Mouse (Mus musculus): ENCODE results near the gene Riox1. TPM values are rescaled to one million over a fixed set of nuclear protein-coding genes. Genes with fewer than 3 reads are reported as not detected.

Riox1 gene
- polyA plus RNA-seq, 1 experiment from 2014 or later, result 14.3 TPM

GRCm38 (mm10) chr12:83950840-83951701 is 663 bp downstream of the Riox1 start:
- H3K9me3 ChIP-seq, result no peaks in the 10 kb centered on the region
- no peaks in the 10 kb centered on the region for H3K27me3 ChIP-seq (replicated peaks)
- peak overlapping the region; percentile 82 for H3K9ac ChIP-seq
- H3K27ac ChIP-seq, result peak overlapping the region; percentile 86
- peak overlapping the region; percentile 97 for H3K4me3 ChIP-seq (replicated peaks)
- H3K4me2 ChIP-seq, result peak overlapping the region; percentile 96
- H3K36me3 ChIP-seq, result no peaks in the 10 kb centered on the region
- WGBS, result under 1% methylated on average over 104 of the region's 116 CpGs
- ATAC-seq (ENCODE audit: insufficient read depth, low FRiP score, low read depth), result peak; percentile 36
- peaks cover 24% of the 10 kb centered on the region for H3K4me1 ChIP-seq

- peak overlapping the region; percentile 86; the same call in 1 of the 2 replicates for H3K27ac ChIP-seq
- no peaks in the 10 kb centered on the region for H3K27me3 ChIP-seq (replicated peaks)
- peak overlapping the region; percentile 96 for H3K4me2 ChIP-seq
- ATAC-seq (ENCODE audit: insufficient read depth, low FRiP score, low read depth), result no peak
- H3K9ac ChIP-seq, result peak overlapping the region; percentile 82; the same call in 1 of the 2 replicates
- no peaks in the 10 kb centered on the region for H3K36me3 ChIP-seq
- H3K4me3 ChIP-seq (replicated peaks), result peak overlapping the region; percentile 97
- WGBS, result 54% methylated on average over 32 of the region's 32 CpGs
- no peaks in the 10 kb centered on the region for H3K9me3 ChIP-seq
- peaks cover 24% of the 10 kb centered on the region for H3K4me1 ChIP-seq
Observed at GRCm38 (mm10) chr12:83951711-83952575, 1.5 kb downstream of the Riox1 start.

GRCm38 (mm10) chr12:83958278-83958677 is 7.9 kb downstream of the Riox1 start:
- Histone ChIP-seq H3K27me3 (replicated peaks) (no peaks in the 10 kb centered on the region), H3K4me2 (no peak overlapping the region)
- WGBS, result 90% methylated on average over 9 of the region's 9 CpGs

DNA sequence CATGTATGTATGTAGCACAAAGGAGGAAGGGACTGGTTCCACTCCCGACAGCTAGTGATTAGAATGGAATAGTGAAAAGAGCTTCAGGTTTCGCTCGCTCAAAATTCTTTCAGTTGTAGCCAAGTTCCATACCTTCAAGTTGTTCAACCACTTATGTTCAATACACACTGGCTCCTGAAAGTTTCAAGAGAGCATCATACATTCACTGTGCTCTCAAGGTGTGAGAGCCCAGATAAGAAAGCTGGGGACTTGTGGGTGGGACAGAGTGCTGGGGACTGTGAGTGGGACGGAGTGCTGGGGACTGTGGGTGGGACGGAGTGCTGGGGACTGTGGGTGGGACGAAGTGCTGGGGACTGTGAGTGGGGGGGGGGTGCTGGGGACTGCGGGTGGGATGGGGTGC is 14.8 kb downstream of the Riox1 start:
- Histone ChIP-seq H3K4me1 (no peaks in the 10 kb centered on the region), H3K9me3 (no peaks in the 10 kb centered on the region), H3K27me3 (replicated peaks) (no peaks in the 10 kb centered on the region), H3K9ac (no peak overlapping the region), H3K27ac (no peak overlapping the region), H3K4me2 (no peak overlapping the region), H3K36me3 (no peaks in the 10 kb centered on the region), H3K4me3 (replicated peaks) (no peak overlapping the region)
- 75% methylated on average over 6 of the region's 7 CpGs for WGBS
- ATAC-seq (ENCODE audit: insufficient read depth, low FRiP score, low read depth), result no peak

More at GRCm38 (mm10) chr12:83958278-83958677, 7.9 kb downstream of the Riox1 start:
- no peak for ATAC-seq (ENCODE audit: insufficient read depth, low FRiP score, low read depth)
- Histone ChIP-seq H3K9ac (no peak overlapping the region), H3K4me3 (replicated peaks) (no peak overlapping the region), H3K9me3 (no peaks in the 10 kb centered on the region), H3K36me3 (no peaks in the 10 kb centered on the region), H3K4me1 (0 out of 2 replicates have a peak, but pooled peaks cover 5% of the 10 kb centered on the region), H3K27ac (no peak overlapping the region)

DNA sequence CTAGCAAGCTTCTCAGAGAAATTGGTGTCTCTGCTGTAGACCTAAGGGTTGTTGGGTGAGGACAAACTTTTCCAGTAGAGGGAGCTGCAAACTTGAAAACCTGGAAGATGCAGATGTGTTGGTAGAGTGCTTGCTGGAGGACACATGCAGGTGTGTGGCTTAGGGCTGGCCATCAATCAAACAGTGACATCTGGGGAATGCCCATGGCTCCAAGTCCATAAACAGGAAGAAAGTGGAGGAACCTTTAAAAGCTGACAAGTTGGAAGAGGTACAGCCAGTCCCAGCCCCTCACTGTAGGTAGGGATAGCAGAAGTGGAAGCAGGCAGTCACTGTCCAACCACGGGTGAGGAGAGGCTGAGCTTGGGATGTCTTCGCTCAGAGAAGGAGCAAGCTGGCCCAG is 21.7 kb downstream of the Riox1 start:
- Histone ChIP-seq H3K9ac (no peak overlapping the region), H3K9me3 (no peaks in the 10 kb centered on the region; the same call in 1 of the 2 replicates), H3K4me1 (no peaks in the 10 kb centered on the region), H3K27ac (no peak overlapping the region), H3K36me3 (no peaks in the 10 kb centered on the region), H3K4me3 (replicated peaks) (no peak overlapping the region), H3K4me2 (no peak overlapping the region), H3K27me3 (replicated peaks) (no peaks in the 10 kb centered on the region)
- ATAC-seq (ENCODE audit: insufficient read depth, low FRiP score, low read depth), result no peak; the same call in 1 of the 2 replicates
- WGBS, result 55% methylated on average over 2 of the region's 2 CpGs

- H3K4me3 ChIP-seq (replicated peaks), result no peak overlapping the region
- H3K36me3 ChIP-seq, result no peaks in the 10 kb centered on the region
- no peak overlapping the region for H3K4me2 ChIP-seq
- WGBS, result 86% methylated on average over 6 of the region's 6 CpGs
- H3K9me3 ChIP-seq, result no peaks in the 10 kb centered on the region; the same call in 1 of the 2 replicates
- no peak for ATAC-seq (ENCODE audit: insufficient read depth, low FRiP score, low read depth)
- no peak overlapping the region for H3K9ac ChIP-seq
- H3K4me1 ChIP-seq, result no peaks in the 10 kb centered on the region
- H3K27me3 ChIP-seq (replicated peaks), result no peaks in the 10 kb centered on the region
- no peak overlapping the region for H3K27ac ChIP-seq
Observed at GRCm38 (mm10) chr12:83978862-83979261, 28.5 kb downstream of the Riox1 start.

GRCm38 (mm10) chr12:83981615-83982014 is 31.2 kb downstream of the Riox1 start:
- H3K27me3 ChIP-seq (replicated peaks), result no peaks in the 10 kb centered on the region
- H3K9ac ChIP-seq, result no peak overlapping the region
- H3K4me2 ChIP-seq, result no peak overlapping the region
- WGBS, result 79% methylated on average over 4 of the region's 4 CpGs
- H3K9me3 ChIP-seq, result no peaks in the 10 kb centered on the region
- no peaks in the 10 kb centered on the region for H3K36me3 ChIP-seq
- H3K4me1 ChIP-seq, result 0 out of 2 replicates have a peak, but pooled peaks cover under 1% of the 10 kb centered on the region
- no peak overlapping the region for H3K27ac ChIP-seq
- H3K4me3 ChIP-seq (replicated peaks), result no peak overlapping the region
- no peak for ATAC-seq (ENCODE audit: insufficient read depth, low FRiP score, low read depth)

GRCm38 (mm10) chr12:83984752-83985151 is 34.3 kb downstream of the Riox1 start, which contains the start of gene Heatr4:
TSS of gene Heatr4 (minus strand) at chr12:83984852.
- H3K9ac ChIP-seq, result no peak within 1 kb of the TSS
- no peak for ATAC-seq (ENCODE audit: insufficient read depth, low FRiP score, low read depth)
- no peak within 1 kb of the TSS for H3K27ac ChIP-seq
- no peak within 1 kb of the TSS for H3K4me2 ChIP-seq
- H3K27me3 ChIP-seq (replicated peaks), result no peaks in the 10 kb centered on the region
- H3K4me3 ChIP-seq (replicated peaks), result no peak within 1 kb of the TSS
- 69% methylated on average over 4 of the region's 4 CpGs for WGBS
- no peaks in the 10 kb centered on the region for H3K36me3 ChIP-seq
- no peaks in the 10 kb centered on the region for H3K9me3 ChIP-seq
- H3K4me1 ChIP-seq, result 0 out of 2 replicates have a peak, but pooled peaks cover 3% of the 10 kb centered on the region

DNA sequence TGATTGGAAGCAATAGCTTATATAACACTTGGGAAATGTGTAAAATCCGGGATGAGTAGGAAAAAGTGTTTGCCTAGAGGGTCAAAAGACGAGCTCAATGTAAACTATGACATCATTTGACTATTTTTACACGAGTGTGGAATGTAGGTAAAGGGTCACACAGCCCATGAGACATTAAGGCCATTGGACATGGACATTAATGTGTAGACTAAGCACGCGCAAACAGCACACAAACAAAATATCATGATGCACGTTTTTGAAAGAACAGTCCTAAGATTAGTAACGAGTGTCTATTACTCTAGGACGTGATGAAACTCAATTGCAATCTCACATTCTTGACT is 36.8 kb downstream of the Riox1 start:
- WGBS, result 14% methylated on average over 8 of the region's 8 CpGs
- H3K4me2 ChIP-seq, result peak overlapping the region; percentile 61
- H3K9ac ChIP-seq, result no peak overlapping the region
- H3K27ac ChIP-seq, result peak overlapping the region; percentile 91
- no peaks in the 10 kb centered on the region for H3K36me3 ChIP-seq
- H3K4me1 ChIP-seq, result 0 out of 2 replicates have a peak, but pooled peaks cover 3% of the 10 kb centered on the region
- no peaks in the 10 kb centered on the region for H3K27me3 ChIP-seq (replicated peaks)
- H3K9me3 ChIP-seq, result no peaks in the 10 kb centered on the region
- no peak for ATAC-seq (ENCODE audit: insufficient read depth, low FRiP score, low read depth)
- peak overlapping the region; percentile 65 for H3K4me3 ChIP-seq (replicated peaks)

DNA sequence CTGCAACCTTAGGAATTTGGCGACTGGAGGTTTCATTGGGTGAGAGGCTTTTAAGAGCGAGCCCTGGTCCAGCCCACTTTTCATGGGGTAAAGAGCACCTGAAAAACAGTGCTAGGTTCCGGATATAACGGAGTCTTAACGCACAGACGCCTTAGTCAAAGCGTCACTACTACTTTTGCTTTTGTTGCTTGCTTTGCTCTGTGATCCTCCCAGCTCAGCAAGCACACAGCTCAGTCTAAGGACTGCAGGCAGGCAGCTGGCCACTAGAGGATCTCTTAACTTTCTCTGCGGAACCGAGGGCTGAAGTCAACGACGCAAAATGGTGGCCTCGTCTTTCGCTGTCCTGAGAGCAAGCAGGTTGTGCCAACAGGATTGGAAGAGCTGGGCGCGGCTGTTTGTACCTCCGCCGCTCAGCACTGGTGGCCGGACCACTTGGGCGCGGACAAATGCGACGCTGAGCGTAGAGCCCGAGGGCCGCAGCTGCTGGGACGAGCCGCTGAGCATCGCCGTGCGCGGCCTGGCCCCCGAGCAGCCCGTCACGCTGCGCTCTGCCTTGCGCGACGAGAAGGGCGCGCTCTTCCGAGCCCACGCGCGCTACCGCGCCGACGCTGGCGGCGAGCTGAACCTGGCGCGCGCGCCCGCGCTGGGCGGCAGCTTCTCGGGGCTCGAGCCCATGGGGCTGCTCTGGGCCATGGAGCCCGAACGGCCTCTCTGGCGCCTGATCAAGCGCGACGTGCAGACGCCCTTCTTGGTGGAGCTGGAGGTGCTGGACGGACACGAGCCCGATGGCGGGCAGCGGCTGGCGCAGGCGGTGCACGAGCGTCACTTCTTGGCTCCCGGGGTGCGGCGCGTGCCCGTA is 37.4 kb downstream of the Riox1 start, which contains the start of gene Acot2:
TSS of gene Acot2 (plus strand) at position 279 of the 859 bp plus-strand sequence.
- 0 out of 2 replicates have a peak, but pooled peaks cover 3% of the 10 kb centered on the region for H3K4me1 ChIP-seq
- peak within 1 kb of the TSS; percentile 61 for H3K4me2 ChIP-seq
- H3K27me3 ChIP-seq (replicated peaks), result no peaks in the 10 kb centered on the region
- H3K9me3 ChIP-seq, result no peaks in the 10 kb centered on the region
- WGBS, result under 1% methylated on average over 80 of the region's 80 CpGs
- H3K4me3 ChIP-seq (replicated peaks), result peak within 1 kb of the TSS; percentile 65
- no peaks in the 10 kb centered on the region for H3K36me3 ChIP-seq
- H3K9ac ChIP-seq, result peak within 1 kb of the TSS; percentile 46; the same call in 1 of the 2 replicates
- H3K27ac ChIP-seq, result peak within 1 kb of the TSS; percentile 91
- peak; percentile 84 for ATAC-seq (ENCODE audit: insufficient read depth, low FRiP score, low read depth)

GRCm38 (mm10) chr12:83988483-83988882 is 38.1 kb downstream of the Riox1 start:
- peak overlapping the region; percentile 46; the same call in 1 of the 2 replicates for H3K9ac ChIP-seq
- peak overlapping the region; percentile 61 for H3K4me2 ChIP-seq
- 0 out of 2 replicates have a peak, but pooled peaks cover 3% of the 10 kb centered on the region for H3K4me1 ChIP-seq
- no peak for ATAC-seq (ENCODE audit: insufficient read depth, low FRiP score, low read depth)
- H3K4me3 ChIP-seq (replicated peaks), result peak overlapping the region; percentile 65
- no peaks in the 10 kb centered on the region for H3K9me3 ChIP-seq
- WGBS, result 67% methylated on average over 4 of the region's 4 CpGs
- peak overlapping the region; percentile 91 for H3K27ac ChIP-seq
- 0 out of 2 replicates have a peak, but pooled peaks cover 3% of the 10 kb centered on the region for H3K36me3 ChIP-seq
- H3K27me3 ChIP-seq (replicated peaks), result no peaks in the 10 kb centered on the region

All from stomach, embryonic 15.5 days (tissue).